Mouse (Mus musculus) NIH3T3 (cell line): ENCODE data around the gene Nop9.
A peak's percentile ranks its signal among the peaks of the same experiment; 100 is the strongest.

Experiments
- DNase-seq: peaks from one replicate; pipeline ENCODE4 v3.0.0-alpha.2; 2012; ENCODE audit warnings: low read depth

The Nop9 gene

GRCm38 (mm10) chr14:55769087-55769703 lies 23.7 kb downstream of the Nop9 start:
- no peak for DNase-seq

DNA sequence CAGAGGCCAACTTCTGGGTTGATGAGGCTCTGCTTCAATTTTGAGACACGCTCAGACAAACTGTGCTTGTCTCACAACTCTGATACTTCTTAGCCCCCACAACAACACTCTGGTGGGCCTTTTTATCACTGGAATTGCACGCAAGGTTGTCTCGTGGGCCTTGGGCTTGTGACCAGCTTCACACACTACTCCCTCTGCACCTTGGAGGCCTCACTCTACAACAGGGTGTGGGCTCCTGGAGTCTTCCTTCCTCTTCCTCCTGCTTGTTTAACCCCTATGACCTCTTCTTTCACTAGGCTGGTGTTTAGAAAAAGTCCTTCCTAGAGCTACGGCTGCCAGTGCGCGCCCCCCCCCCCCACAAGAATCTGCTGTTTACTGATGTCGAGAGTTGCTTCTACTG lies 31.2 kb downstream of the Nop9 start:
- no peak for DNase-seq

DNA sequence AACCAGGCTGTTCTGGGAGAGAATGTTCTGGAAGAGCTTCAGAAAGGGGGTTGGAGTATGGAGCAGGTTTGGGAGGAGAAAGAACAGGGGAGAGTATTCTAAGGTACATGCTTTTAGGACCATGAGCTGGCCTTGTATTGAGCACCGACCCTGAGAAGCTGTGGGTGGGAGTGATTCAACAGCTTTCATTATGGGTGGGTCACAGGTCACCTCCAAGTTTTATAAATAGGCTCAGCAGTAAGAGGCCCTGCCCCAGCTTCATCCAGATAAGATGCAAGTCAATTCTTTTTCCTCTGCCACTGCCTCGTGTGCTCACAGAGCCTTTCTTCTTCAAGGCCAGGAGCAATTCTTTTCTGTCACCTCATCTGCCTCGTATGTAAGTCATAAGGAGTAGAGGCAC lies 31.7 kb downstream of the Nop9 start:
- DNase-seq, result peak; percentile 25

DNA sequence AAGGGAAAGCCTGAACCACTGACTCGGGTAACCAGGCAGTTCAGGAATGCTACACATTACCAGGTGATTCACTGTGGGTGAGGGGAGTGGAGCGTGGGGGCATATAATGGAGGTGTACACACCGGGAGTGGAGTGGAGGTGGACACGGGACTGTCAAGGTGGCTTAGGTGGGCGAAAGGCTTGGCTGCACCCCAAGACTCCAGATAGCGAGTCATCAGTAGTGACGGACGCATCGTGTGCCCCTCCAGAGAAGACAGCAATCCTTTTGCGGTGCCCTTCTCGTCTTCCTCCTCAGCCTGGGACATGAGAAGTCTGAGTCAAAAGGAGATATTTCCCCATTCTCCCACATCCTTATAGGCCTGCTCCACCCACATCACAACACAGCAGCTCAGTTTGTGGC lies 32.3 kb downstream of the Nop9 start:
- DNase-seq, result no peak

- DNase-seq, result no peak
Observed at GRCm38 (mm10) chr14:55778686-55779085, 33.2 kb downstream of the Nop9 start.

DNA sequence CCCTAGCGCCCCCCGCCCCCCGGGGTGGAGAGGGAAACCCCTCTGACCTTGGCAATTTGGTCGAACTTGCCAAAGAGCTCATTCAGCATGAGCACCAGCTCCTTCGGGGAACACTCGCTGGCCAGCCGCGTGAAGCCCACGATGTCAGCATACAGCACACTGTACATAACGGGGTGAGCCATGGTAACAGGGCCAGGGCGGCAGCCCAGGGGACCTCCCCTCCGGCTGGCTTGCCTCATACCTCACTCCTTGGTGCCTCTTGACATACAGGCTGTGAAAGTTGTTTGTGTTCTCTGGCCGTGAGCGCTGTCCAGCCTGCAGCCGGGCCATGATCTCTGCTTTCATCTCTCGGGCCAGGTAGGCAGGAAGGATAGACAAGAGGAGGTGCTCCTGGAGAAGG lies 34.2 kb downstream of the Nop9 start:
- no peak for DNase-seq

- no peak for DNase-seq
Observed at GRCm38 (mm10) chr14:55780736-55781135, 35.2 kb downstream of the Nop9 start.

DNA sequence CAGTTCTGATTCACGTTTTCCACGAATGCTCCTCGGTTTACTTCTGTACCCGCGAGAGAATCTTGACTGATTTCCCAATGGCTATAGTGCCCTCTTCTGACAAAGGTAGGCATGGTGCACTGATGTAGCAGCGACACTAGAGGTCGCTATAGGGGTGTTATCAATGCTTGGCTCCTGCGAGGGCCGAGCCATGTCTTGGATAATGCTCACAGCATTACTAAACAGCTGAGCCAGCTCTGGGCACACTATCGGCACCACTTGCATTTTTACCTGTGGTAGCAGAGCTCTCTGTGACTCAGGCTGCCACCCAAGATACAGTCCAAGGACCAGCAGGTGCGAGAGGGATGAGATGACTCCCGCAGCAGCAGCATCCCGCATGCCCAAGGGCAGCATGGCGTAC lies 35.8 kb downstream of the Nop9 start:
- DNase-seq, result peak; percentile 90

- no peak for DNase-seq
Observed at GRCm38 (mm10) chr14:55782361-55782960, 37.0 kb downstream of the Nop9 start.

- DNase-seq, result peak; percentile 54
Observed at GRCm38 (mm10) chr14:55783171-55783957, 37.9 kb downstream of the Nop9 start.

- DNase-seq, result no peak
Observed at GRCm38 (mm10) chr14:55783958-55784235, 38.4 kb downstream of the Nop9 start, which contains the start of gene Adcy4. Gene Adcy4, minus strand, starts transcription at chr14:55784095.

GRCm38 (mm10) chr14:55785195-55785594 lies 39.7 kb downstream of the Nop9 start:
- DNase-seq, result no peak

GRCm38 (mm10) chr14:55787731-55788130 lies 42.2 kb downstream of the Nop9 start:
- DNase-seq, result no peak

DNA sequence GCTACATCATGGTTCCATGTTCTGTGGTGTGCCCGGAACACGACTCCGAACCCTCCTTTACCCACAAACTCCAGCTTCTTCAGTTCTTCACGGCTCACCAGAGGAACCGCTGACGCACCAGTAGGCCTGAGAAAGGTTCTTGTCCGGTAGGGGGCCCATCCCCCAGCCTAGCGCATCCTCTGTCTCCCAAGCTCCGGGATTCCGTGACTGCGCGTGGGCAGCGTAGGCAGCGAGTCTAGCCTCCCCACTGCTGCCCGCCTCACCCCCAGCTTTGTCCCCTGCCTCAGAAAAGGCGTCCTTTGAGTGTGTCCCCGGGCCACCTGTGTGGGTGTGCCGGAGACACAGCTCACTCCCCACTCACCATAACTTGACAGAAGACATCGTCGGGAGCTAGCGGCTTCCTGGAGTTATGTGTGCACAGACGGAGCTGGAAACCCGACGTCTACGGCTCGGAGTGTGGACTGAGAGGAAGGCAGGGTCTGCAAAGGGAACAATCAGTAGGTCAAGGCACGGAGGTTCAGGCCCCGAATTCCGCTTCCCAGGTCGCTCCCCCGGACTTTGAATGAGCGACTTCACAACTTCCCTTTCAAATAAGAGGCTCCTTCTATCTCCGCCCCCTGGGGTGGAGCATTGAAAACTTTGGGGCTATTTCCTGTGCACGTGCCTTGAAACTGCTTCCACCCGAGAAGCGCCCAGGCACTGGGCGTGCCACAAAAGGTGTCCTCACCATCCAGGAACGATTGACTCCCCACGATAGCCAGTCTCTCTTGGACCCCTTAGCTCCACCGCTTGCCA lies 43.0 kb downstream of the Nop9 start, which contains the start of gene Ripk3:
Ripk3 (minus strand) TSS at position 610 of the 795 bp plus-strand sequence.
- DNase-seq, result peak; percentile 33

DNA sequence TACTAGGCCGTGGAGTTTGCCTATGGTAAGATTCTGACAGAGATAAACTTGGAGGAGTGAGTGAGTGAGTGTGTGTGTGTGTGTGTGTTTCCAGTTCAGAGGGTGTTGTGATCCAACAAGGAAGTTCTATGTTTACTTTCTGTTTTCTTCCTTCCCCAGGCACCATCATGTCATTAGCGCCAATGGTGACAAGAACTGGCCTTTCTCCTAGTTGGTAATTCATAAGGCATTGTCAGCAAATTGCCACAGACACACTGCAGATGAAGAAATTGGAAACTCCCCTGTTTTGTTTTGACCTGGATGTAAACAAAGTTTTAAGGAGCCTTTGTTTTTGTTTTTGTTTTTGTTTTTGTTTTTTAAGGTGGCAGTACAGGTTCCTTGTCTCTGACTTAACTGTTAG lies 48.0 kb downstream of the Nop9 start:
- no peak for DNase-seq

GRCm38 (mm10) chr14:55793946-55794345 lies 48.5 kb downstream of the Nop9 start:
- peak; percentile 80 for DNase-seq

- DNase-seq, result peak; percentile 64
Observed at GRCm38 (mm10) chr14:55795380-55796163, 50.1 kb downstream of the Nop9 start.
